Mouse (Mus musculus) neutrophil, adult 5-6 weeks (primary cell): ENCODE results near the gene Dmpk. TPM values are rescaled to one million over a fixed set of nuclear protein-coding genes. Genes with fewer than 3 reads are reported as not detected.
A peak's percentile ranks its signal among the peaks of the same experiment; 100 is the strongest.

Experiments used
- ATAC-seq: fragments of 151-379, 151-347 bp; 2 replicates; pipeline ENCODE4 v1.8.0; 2017; ENCODE audit warnings: mild to moderate bottlenecking, moderate TSS enrichment; ENCODE audit not compliant: insufficient number of reproducible peaks, poor library complexity, low FRiP score, severe bottlenecking; ENCODE audit errors: extremely low read depth
- total RNA-seq: library from RNA; stranded (forward); fragments of 200-1000 nt; gene quantifications from 2 replicates; pipeline ENCODE4 v1.2.3, GENCODE M21; 2017

The Dmpk gene
- total RNA-seq, 1 experiment from 2014 or later, result 1.4 TPM

- no peak for ATAC-seq
Observed at GRCm38 (mm10) chr7:19127744-19128143, 44.1 kb downstream of the Dmpk start.

GRCm38 (mm10) chr7:19129396-19129795 is 45.7 kb downstream of the Dmpk start:
- ATAC-seq, result no peak

GRCm38 (mm10) chr7:19130657-19131056 is 47.0 kb downstream of the Dmpk start:
- ATAC-seq, result no peak

DNA sequence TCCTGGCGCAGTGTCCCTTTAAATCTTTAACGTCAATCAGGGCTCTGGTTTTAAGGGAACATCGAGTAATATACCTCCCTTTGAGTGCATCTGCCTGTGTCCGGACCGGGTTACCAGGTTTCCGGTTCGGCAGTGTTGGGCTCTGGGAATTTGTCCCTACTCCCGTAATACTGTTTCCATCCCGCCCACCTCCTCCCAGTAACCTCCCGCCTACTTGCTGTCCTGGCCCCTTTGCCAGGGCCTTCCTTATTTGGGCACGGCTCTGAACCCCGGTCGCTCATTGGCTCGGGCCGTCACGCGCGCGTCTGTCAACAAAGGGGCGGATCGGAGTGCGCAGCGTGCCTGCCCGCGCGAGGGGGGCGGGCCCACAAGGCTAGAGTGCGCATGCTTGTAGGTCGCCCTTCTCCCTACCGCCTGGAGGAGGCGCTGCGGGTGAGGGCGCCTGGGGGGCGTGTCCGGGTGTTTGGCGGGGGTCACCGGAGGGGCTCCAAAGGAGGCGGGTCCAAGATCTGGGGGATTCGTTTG is 47.7 kb downstream of the Dmpk start:
- ATAC-seq, result peak; percentile 90

DNA sequence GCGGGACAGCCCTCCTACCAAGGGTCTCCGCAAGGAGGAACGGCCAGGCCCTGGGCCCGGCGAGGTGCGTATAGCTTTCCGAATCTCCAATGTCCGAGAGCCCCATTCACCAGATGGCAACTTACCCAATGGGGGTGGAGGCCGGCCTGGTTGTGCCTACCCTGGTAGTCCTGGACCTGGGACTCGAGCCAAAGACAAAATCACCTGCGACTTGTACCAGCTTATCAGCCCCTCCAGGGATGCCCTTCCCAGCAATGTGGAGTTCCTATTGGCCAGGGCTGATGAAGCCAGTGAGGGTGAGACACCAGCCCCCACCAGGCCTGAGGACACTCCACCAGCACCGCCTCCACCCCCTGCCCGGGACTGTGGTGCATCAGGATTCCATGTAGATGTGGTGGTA is 52.5 kb downstream of the Dmpk start:
- no peak for ATAC-seq

GRCm38 (mm10) chr7:19136673-19137334 is 53.2 kb downstream of the Dmpk start:
- peak; percentile 17; the same call in 1 of the 2 replicates for ATAC-seq

GRCm38 (mm10) chr7:19137380-19137779 is 53.7 kb downstream of the Dmpk start:
- ATAC-seq, result no peak

Other genes with a start within 250 kb of the Dmpk start
- 0.49 TPM in 1 of 2 replicates, not detected in the other for gene Mill2, start 243.9 kb upstream of the Dmpk start, total RNA-seq
- gene Pglyrp1, start 212.5 kb upstream of the Dmpk start, total RNA-seq, result 146 and 154 TPM in 2 replicates
- gene Ccdc61, start 173.4 kb upstream of the Dmpk start, total RNA-seq, result 16.2 and 17.5 TPM in 2 replicates
- gene Nova2, start 158.0 kb upstream of the Dmpk start, total RNA-seq, result not detected in 2 replicates
- gene Nanos2, start 96.4 kb upstream of the Dmpk start, total RNA-seq, result not detected in 2 replicates
- gene Mypop, start 92.6 kb upstream of the Dmpk start, total RNA-seq, result 0.74 and 2.0 TPM in 2 replicates
- gene Irf2bp1, start 79.8 kb upstream of the Dmpk start, total RNA-seq, result 13.2 and 16.9 TPM in 2 replicates
- gene Foxa3, start 60.3 kb upstream of the Dmpk start, total RNA-seq, result not detected in 2 replicates
- 64.8 and 67.0 TPM in 2 replicates for gene Sympk, start 59.5 kb upstream of the Dmpk start, total RNA-seq
- gene Rsph6a, start 29.2 kb upstream of the Dmpk start, total RNA-seq, result 0.35 and 0.37 TPM in 2 replicates
- 3.1 and 3.4 TPM in 2 replicates for gene Dmwd, start 7.6 kb upstream of the Dmpk start, total RNA-seq
- gene Six5, start 10.7 kb downstream of the Dmpk start, total RNA-seq, result 0.12 TPM in 1 of 2 replicates, not detected in the other
- not detected in 2 replicates for gene Gm4969, start 34.5 kb downstream of the Dmpk start, total RNA-seq
- 11.3 and 13.3 TPM in 2 replicates for gene Fbxo46, start 36.0 kb downstream of the Dmpk start, total RNA-seq
- 3.8 and 5.3 TPM in 2 replicates for gene Qpctl, start 65.4 kb downstream of the Dmpk start, total RNA-seq
- gene Snrpd2, start 65.9 kb downstream of the Dmpk start, total RNA-seq, result 26.4 and 33.0 TPM in 2 replicates
- gene Gipr, start 82.3 kb downstream of the Dmpk start, total RNA-seq, result not detected in 2 replicates
- 9.1 and 13.3 TPM in 2 replicates for gene Eml2, start 92.6 kb downstream of the Dmpk start, total RNA-seq
- 0.37 TPM in 1 of 2 replicates, not detected in the other for gene Gpr4, start 128.7 kb downstream of the Dmpk start, total RNA-seq
- gene Opa3, start 144.5 kb downstream of the Dmpk start, total RNA-seq, result 12.5 and 15.3 TPM in 2 replicates
- 400 and 419 TPM in 2 replicates for gene Vasp, start 188.0 kb downstream of the Dmpk start, total RNA-seq
- not detected in 2 replicates for gene Ppm1n, start 196.2 kb downstream of the Dmpk start, total RNA-seq
- not detected in 2 replicates for gene Rtn2, start 198.8 kb downstream of the Dmpk start, total RNA-seq
- gene Fosb, start 226.2 kb downstream of the Dmpk start, total RNA-seq, result 60.5 and 64.4 TPM in 2 replicates